Mouse (Mus musculus) limb, embryonic 14.5 days (tissue): ENCODE measurements at regions not wholly inside any gene's neighbourhood (a gene's known extent, or its start where the extent isn't known, plus 50 kb on each side); places are given as distances from the start of the nearest gene placed in this dataset.

ENCODE experiments used
- ATAC-seq: fragments of 200-750 bp; cut with Nextera tagmentation; 2 replicates; pipeline ENCODE4 v1.8.0; 2017; ENCODE audit warnings: low read depth, moderate number of reproducible peaks, moderate TSS enrichment; ENCODE audit not compliant: low FRiP score
- DNase-seq: peaks from one replicate; pipeline ENCODE4 v3.0.0-alpha.2; 2015; ENCODE audit warnings: low spot score
- H3K27ac ChIP-seq: fragments of 300-500 bp; sonication (generic); replicated peaks from 2 replicates; pipeline ENCODE4 v1.5.1; 2014; ENCODE audit warnings: low read depth, mild to moderate bottlenecking, low read length, moderate library complexity, mixed read lengths
- H3K27me3 ChIP-seq: fragments of 300-500 bp; sonication (generic); 2 replicates; pipeline ENCODE4 v1.6.1; 2014; ENCODE audit warnings: low read length, mixed read lengths; ENCODE audit not compliant: control insufficient read depth, insufficient read depth
- H3K36me3 ChIP-seq: fragments of 300-500 bp; sonication (generic); 2 replicates; pipeline ENCODE4 v1.6.1; 2014; ENCODE audit warnings: mild to moderate bottlenecking, low read length, moderate library complexity, mixed read lengths; ENCODE audit not compliant: control insufficient read depth, insufficient read depth
- H3K4me1 ChIP-seq: fragments of 300-500 bp; sonication (generic); 2 replicates; pipeline ENCODE4 v1.6.1; 2014; ENCODE audit warnings: antibody characterized with exemption, low read length, mixed read lengths; ENCODE audit not compliant: control insufficient read depth, insufficient read depth
- H3K4me2 ChIP-seq: fragments of 300-500 bp; sonication (generic); replicated peaks from 2 replicates; pipeline ENCODE4 v1.6.1; 2014; ENCODE audit warnings: low read depth, mild to moderate bottlenecking, low read length, moderate library complexity; ENCODE audit not compliant: severe bottlenecking
- H3K4me3 ChIP-seq: fragments of 300-500 bp; sonication (generic); replicated peaks from 2 replicates; pipeline ENCODE4 v1.5.1; 2014; ENCODE audit warnings: low read length
- H3K9ac ChIP-seq: fragments of 300-500 bp; sonication (generic); 2 replicates; pipeline ENCODE4 v1.6.1; 2014; ENCODE audit warnings: mild to moderate bottlenecking, low read depth, low read length, moderate library complexity; ENCODE audit not compliant: severe bottlenecking
- H3K9me3 ChIP-seq: fragments of 300-500 bp; sonication (generic); 2 replicates; pipeline ENCODE4 v1.6.1; 2016; ENCODE audit warnings: low read length; ENCODE audit not compliant: control insufficient read depth
- POLR2A ChIP-seq: fragments of 200-500 bp; IDR thresholded peaks from 2 replicates; pipeline ENCODE4 v1.8.0; 2012; ENCODE audit warnings: inconsistent platforms, mild to moderate bottlenecking, moderate library complexity, borderline replicate concordance; ENCODE audit not compliant: insufficient read depth, insufficient read length; ENCODE audit errors: extremely low read depth
- WGBS: fragments of 180-500 bp; shearing (Covaris S2); extraction: QIAGEN DNeasy Blood & Tissue Kit; methylation state at CpG from one replicate; pipeline ENCODE4 v1.1.7; 2014; 5-methylcytosine and 5-hydroxymethylcytosine counted together

DNA sequence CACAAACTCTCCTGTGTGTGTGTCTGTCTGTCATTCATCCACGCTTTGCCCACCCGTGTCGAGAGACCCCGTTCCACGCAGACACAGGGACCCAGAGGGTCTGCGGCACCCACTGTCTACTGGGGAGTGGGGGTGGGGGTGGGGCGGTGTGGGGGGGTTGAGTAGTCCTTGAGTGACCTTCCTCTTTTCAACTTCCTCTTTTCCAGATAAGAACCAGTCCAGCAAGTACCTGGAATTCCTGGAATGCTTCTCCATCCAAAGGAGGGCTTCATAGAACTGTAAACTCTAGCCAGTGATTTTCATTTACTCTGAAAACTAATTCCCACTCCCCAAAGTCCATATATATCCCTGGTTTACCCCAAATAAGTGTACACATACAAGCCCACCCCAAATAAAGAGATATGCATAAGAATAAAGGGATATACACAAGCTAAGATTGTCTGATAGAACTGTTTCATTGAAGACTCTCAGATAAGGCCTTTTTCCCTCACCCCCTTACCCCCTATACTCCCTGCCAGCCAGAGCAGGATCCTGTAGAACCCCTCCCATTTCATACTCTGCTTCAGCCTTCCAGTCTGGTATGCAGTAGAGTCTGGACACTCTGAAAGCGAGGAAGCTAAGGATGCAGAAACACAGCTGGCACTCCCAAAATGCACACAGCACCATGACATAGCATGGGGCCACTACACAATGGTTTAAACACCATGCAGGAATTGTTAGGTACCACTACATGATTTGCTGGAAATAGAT, 172.0 kb downstream of the Gm9733 start:
- DNase-seq (no peak), ATAC-seq (no peak)
- Histone ChIP-seq H3K27me3 (no peaks in the 10 kb centered on the region), H3K4me2 (no peak overlapping the region), H3K9ac (no peak overlapping the region), H3K4me3 (no peak overlapping the region), H3K27ac (no peak overlapping the region), H3K4me1 (no peaks in the 10 kb centered on the region), H3K9me3 (no peaks in the 10 kb centered on the region), H3K36me3 (no peaks in the 10 kb centered on the region)
- 85% methylated on average over 7 of the region's 8 CpGs for WGBS
- no peak for TF ChIP-seq POLR2A

DNA sequence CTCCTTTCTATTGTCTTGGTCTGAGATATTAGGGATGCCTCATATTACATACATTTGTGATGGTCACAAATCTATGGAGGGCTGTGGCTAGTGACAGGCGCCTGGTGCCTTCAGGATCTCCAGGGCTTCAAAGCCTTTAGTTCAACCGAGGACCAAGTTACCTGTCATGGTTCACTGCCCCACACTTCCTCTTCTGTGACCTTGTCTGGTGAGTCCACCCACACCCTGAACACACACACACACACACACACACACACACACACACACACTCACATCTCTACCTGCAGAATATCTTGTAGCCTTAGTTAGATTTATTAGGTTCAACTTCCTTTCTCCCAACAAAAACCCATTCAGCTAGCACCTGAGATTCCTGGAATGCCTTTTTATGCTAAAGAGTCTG, 156.3 kb downstream of the Gm9733 start:
- H3K27ac ChIP-seq, result no peak overlapping the region
- H3K36me3 ChIP-seq, result no peaks in the 10 kb centered on the region
- H3K9me3 ChIP-seq, result no peaks in the 10 kb centered on the region
- H3K4me3 ChIP-seq, result no peak overlapping the region
- 79% methylated on average over 2 of the region's 2 CpGs for WGBS
- H3K9ac ChIP-seq, result no peak overlapping the region
- DNase-seq (no peak), ATAC-seq (no peak)
- TF ChIP-seq POLR2A, result no peak
- no peaks in the 10 kb centered on the region for H3K27me3 ChIP-seq
- H3K4me1 ChIP-seq, result no peaks in the 10 kb centered on the region
- H3K4me2 ChIP-seq, result no peak overlapping the region

GRCm38 (mm10) chr3:15179079-15179812, 152.9 kb downstream of the Gm9733 start:
- H3K27me3 ChIP-seq, result no peaks in the 10 kb centered on the region
- H3K36me3 ChIP-seq, result no peaks in the 10 kb centered on the region
- no peak for TF ChIP-seq POLR2A
- 52% methylated on average over 6 of the region's 6 CpGs for WGBS
- H3K4me3 ChIP-seq, result no peak overlapping the region
- no peak overlapping the region for H3K4me2 ChIP-seq
- no peaks in the 10 kb centered on the region for H3K9me3 ChIP-seq
- no peak for DNase-seq
- H3K9ac ChIP-seq, result no peak overlapping the region
- H3K4me1 ChIP-seq, result no peaks in the 10 kb centered on the region
- no peak for ATAC-seq
- H3K27ac ChIP-seq, result no peak overlapping the region

- H3K4me1 ChIP-seq, result no peaks in the 10 kb centered on the region
- no peak for ATAC-seq
Observed at GRCm38 (mm10) chr3:15181111-15181510, 151.0 kb downstream of the Gm9733 start.

GRCm38 (mm10) chr3:15186731-15187130, 145.4 kb downstream of the Gm9733 start:
- no peak for TF ChIP-seq POLR2A
- Histone ChIP-seq H3K27me3 (no peaks in the 10 kb centered on the region), H3K4me2 (no peak overlapping the region), H3K4me3 (no peak overlapping the region), H3K36me3 (no peaks in the 10 kb centered on the region), H3K9ac (no peak overlapping the region), H3K27ac (no peak overlapping the region), H3K4me1 (no peaks in the 10 kb centered on the region), H3K9me3 (no peaks in the 10 kb centered on the region)
- 76% methylated on average over 3 of the region's 3 CpGs for WGBS
- peak; percentile 27 for DNase-seq
- ATAC-seq, result no peak

More at GRCm38 (mm10) chr3:15181111-15181510, 151.0 kb downstream of the Gm9733 start:
- Histone ChIP-seq H3K9ac (no peak overlapping the region), H3K27me3 (no peaks in the 10 kb centered on the region), H3K9me3 (no peaks in the 10 kb centered on the region), H3K4me3 (no peak overlapping the region), H3K4me2 (no peak overlapping the region), H3K36me3 (no peaks in the 10 kb centered on the region), H3K27ac (no peak overlapping the region)
- TF ChIP-seq POLR2A, result no peak
- 95% methylated on average over 5 of the region's 5 CpGs for WGBS
- no peak for DNase-seq
